Mouse (Mus musculus): ENCODE results near the gene Sap30bp. TPM values are rescaled to one million over a fixed set of nuclear protein-coding genes. Genes with fewer than 3 reads are reported as not detected.

The Sap30bp gene
- total and polyA plus RNA-seq, 3 experiments: 31.8 to 44.5 (median 33.8) TPM

DNA sequence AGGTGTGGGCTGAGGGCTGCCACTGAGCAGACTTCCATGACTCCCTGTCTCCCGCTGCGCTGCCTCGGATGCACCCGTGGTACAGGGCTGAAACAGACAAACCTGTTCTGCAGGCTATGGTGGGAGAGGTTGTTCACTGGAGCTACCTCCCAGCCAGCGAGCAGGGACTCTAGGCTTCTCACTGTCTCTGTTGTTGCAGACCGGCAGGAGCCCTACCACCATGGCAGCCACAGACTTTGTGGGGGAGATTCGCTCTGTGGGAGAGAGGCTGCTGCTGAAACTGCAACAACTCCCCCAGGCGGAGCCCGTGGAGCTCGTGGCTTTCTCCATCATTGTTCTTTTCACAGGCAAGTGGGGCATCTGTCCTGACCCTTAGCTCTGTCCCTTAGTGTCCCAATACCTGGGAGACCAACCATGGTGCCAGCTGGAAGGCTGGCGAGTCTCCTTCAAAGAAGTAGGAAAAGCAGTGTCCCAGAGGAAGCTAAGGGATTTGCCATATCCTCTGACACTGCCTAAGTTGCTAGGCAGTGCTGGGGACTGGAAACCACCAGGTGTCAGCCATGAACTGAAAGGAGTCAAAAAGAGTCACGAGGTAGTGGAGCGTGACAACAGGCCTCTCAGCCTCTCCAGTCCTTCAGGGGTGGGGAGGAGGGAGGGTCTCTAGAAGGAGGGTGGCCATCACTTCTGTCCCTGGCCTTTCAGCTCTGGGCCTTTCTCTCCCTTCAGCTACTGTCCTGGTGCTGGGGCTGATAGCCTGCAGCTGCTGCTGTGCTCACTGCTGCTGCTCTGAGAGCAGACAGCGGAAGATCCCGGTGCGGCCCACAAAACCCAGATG, 27.9 kb upstream of the Sap30bp start:
- no peak for DNase-seq

GRCm38 (mm10) chr11:115906116-115906515, 27.0 kb upstream of the Sap30bp start:
- DNase-seq: peak; percentile 69

DNA sequence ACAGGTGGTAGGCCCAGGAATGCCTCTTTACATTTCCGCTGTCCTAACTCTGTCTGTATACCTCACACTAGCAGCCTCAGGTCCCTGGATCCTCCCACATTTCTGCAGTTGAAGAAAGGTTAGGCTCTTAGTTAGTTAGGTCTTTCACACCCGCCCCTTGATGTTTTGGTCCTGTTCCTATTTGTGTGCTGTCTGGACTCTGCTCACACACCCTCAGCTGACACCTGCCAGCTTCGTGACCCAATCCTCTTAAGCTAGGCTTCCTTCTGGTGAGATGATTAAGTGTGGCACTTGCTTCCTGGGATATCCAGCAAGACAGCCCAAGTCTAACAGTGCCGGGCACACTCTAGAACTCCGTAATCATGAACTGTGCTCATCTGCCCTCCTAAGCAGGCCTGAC, 26.6 kb upstream of the Sap30bp start:
- no peak for DNase-seq

DNA sequence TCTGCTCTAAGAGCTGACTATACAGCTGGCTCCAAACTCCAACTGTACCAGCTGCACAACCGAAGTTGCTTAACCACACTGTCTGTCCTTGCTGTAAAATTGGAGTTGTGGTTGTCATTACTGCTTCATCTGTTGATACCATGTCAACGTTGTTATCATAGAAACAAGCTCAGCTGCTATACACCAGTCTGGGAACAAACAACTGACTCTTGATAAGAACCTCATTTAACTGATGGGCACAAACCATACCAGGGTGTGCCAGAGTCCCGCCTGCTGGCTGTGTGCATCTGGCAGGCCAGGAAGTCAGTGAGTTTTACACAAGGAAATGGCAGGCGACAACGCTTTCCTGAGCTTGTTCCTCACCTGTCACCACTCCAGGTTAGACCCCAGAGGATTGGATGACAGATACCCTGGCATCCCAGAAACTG, 21.9 kb upstream of the Sap30bp start:
- no peak for DNase-seq

- DNase-seq: no peak
These were observed 21.3 kb upstream of the Sap30bp start, which contains the start of gene Smim6 for GRCm38 (mm10) chr11:115911632-115912376. TSS of gene Smim6 (plus strand) at chr11:115912017.

DNA sequence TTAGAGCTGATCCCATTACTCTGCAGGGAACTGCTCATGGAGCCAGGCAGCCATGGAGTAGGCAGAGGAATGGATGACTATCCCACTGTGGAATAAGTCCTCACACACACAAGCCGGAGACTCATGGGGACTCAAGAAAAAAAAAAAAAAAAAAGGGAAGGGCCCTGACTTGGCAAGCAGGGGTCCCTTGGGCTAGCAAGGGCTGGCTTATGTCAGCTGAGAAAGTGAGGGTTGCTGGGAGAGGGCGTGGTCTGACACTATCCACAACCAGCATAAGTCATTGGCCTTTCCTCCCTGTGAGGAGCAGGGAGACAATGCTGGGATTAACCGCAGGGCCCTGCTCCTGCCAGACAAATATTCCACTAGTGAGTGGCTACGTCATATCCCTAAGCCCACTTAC, 16.5 kb upstream of the Sap30bp start:
- no peak for DNase-seq

DNA sequence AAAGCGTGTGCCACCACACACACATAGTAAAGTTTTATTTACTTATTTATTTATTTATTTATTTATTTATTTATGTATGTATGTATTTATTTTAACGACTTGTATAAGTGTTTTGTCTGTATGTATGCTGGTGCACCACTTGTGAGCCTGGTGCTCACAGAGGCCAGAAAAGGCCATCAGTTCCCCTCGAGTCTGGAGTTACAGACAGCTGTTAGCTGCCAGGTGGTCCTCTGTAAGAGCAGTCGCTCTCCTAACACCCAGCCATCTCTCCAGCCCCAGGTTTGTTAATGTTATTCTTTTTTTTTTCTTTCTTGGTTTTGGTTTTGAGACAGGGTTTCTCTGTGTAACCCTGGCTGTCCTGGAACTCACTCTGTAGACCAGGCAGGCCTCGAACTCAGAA, 14.4 kb upstream of the Sap30bp start:
- DNase-seq: no peak

GRCm38 (mm10) chr11:115919073-115919472, 14.0 kb upstream of the Sap30bp start:
- no peak for DNase-seq

- DNase-seq: no peak
These were observed 12.8 kb upstream of the Sap30bp start for GRCm38 (mm10) chr11:115920110-115920818.

- no peak for DNase-seq
These were observed 11.1 kb upstream of the Sap30bp start for GRCm38 (mm10) chr11:115921986-115922385.

DNA sequence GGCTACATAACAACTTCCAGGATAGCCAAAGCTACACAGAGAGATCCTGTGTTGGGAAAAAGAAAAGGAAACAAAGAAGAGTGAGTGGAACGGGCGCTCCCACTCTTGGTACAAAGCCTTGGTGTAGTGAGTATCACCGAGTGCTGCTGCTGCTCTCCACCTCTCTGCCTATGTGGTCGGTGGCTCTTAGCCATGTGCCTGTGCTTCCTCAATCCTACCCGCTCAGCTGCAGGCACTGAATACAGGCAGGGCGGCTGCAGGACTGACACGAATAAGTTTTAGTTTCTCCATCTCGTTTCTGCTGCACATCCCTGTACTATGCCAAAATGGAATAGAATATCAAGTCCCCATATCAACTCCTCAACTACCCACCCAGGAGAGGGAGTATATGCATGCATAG, 4.1 kb upstream of the Sap30bp start:
- no peak for DNase-seq

GRCm38 (mm10) chr11:115929818-115930217, 3.3 kb upstream of the Sap30bp start:
- DNase-seq: no peak

- no peak for DNase-seq
These were observed 1.8 kb upstream of the Sap30bp start for GRCm38 (mm10) chr11:115931235-115931634.

DNA sequence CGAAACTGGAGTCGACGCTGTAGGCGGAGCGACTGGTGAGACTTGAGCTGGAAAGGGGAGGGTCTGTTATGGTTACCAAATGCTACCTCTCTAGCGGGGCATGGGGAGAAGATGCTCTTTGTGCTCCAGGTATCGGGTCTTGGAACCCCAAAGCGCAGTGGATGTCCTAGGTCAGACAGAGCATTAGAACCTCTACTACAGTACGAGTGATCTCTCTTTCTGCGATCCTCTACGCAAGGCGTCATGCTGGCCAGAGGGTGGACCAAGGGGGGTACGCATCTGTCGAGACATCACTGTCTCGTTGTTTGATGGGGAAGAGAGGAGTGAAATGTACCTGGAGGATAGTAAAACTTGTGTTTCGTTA, 647 bp downstream of the Sap30bp start:
- DNase-seq: no peak

DNA sequence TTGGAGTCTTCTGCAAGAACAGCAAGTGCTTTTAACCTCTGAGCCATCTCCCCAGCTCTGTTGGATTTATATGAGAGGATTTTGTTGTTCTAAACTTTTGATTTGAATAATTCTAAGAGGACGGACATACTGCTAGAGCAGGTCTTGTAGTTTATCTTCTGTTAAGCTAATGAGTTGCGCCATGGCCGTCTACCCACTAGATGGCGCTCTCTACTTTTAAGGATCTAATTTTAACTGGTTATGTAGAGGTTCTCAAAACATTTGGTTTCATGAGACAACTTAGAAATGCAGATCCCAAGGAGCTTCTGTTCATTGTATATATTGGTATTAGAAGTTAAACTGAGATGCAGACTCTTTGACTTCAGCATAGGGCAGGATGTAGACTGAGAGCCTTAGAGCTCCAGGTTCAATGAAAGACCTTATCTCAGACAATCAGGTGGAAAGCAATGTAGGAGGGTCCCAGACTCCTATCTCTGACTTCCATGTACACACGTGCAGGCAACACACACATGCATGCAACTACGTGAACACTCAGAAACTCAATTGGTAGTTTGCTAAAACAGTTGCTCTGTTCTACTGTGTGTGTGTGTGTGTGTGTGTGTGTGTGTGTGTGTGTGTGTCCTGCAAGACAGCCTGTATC, 6.7 kb downstream of the Sap30bp start:
- peak; percentile 41 for DNase-seq

DNA sequence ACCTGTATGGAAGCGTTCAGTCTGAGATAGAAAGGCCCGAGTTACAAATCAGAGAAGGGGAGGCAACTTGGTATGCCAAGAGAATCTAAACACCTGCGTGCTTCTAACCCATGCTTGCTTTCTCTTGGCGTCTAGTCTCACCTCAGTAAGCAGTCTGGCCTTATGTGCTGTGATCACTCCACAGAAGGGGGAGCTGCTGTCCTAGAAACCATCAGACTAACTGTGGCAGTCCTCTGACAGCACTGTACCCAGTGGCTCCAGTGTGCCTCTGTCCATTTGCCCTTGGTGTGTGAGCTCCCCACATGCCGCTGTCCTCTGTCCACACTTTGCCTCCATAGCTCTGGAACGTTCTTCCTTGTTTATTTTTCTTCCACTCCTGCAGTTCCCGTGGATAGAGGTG, 8.9 kb downstream of the Sap30bp start:
- no peak for DNase-seq

- DNase-seq: no peak
These were observed 12.2 kb downstream of the Sap30bp start for GRCm38 (mm10) chr11:115945247-115945646.

- DNase-seq: no peak
These were observed 13.2 kb downstream of the Sap30bp start for GRCm38 (mm10) chr11:115946221-115946828.

- DNase-seq: no peak
These were observed 15.2 kb downstream of the Sap30bp start for GRCm38 (mm10) chr11:115948316-115948715.

DNA sequence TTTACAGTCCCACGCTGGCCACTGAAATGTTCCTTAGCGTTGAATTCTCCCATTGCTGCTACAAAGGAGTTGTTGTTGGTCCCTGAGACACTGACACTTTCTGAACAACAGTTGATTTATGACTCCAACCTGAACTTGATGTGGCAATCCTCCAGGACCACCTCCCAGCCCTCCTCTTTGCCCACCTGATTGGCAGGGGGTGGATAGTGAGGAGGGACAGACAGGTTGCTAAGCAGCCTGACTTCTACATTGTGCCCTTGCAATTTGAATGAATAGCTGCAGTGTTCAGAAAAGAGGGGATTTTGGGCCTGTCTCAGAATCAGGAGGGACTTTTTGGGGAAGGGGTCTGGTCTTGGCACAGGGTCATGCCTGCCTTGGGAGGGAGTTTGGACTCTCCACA, 17.6 kb downstream of the Sap30bp start:
- DNase-seq: no peak

DNA sequence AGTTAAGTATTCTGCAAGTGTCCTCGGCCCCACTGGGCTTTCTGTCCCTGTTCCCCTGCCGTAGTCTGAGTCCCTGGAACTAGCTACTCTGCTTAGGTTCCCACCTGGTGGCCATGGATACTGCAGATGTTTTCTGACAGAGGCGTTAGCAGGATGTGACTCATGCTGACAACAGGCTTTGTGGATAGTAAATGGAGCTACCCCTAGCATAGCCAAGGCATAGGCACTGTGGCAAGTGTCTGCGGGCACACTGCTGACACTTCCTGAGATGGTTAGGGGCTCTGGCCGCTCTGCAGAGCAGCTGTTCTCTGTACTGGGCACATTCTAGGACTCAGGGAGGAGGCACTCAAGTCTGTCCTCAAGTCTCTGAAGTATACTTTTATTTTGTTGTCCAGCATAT, 21.6 kb downstream of the Sap30bp start:
- DNase-seq: no peak
